Mouse (Mus musculus): ENCODE data around the gene Prkar1b.

- TF ChIP-seq GATA1 (IDR thresholded peaks at IDR 0.05; ENCODE audit: borderline replicate concordance, low read length) (no peak), FLI1 (IDR thresholded peaks at IDR 0.05; ENCODE audit: low read length) (no peak)
These were observed 11.1 kb upstream of the Prkar1b start for GRCm38 (mm10) chr5:139160899-139161298.
